In genomic region chr3:106320061-106320460, GRCm38 (mm10) we compare ENCODE assay signal across 19 mouse cellular contexts.
DNase-seq lines count a peak whose midpoint lies in the region; ATAC-seq and TF ChIP-seq lines count a peak whose summit lies in the region.
"Had no signal": no experiment of that assay in that cellular context is flagged by ENCODE, and none has a peak within 500 bp of the region (broad histone marks: within the 10 kb centered on the region; RNA-seq: fewer than 3 reads in every experiment).

No protein-coding gene starts in this region.

- no peaks in the 10 kb centered on the region for H3K36me3 ChIP-seq in kidney, adult 2 months (ENCODE audit: control insufficient read depth, insufficient read depth, low read length)
- H3K36me3 ChIP-seq in kidney, embryonic 15.5 days: no peaks in the 10 kb centered on the region
- H3K36me3 ChIP-seq in lung, postnatal 0 days (ENCODE audit: insufficient read depth, low read length): no peaks in the 10 kb centered on the region
- H3K36me3 ChIP-seq: hindbrain, embryonic 12.5 days; hindbrain, embryonic 15.5 days had no signal

- H3K9me3 ChIP-seq in kidney, embryonic 15.5 days (replicated peaks): no peaks in the 10 kb centered on the region
- no peaks in the 10 kb centered on the region for H3K9me3 ChIP-seq in lung, postnatal 0 days (ENCODE audit: low read length)
- H3K9me3 ChIP-seq: hindbrain, embryonic 12.5 days; hindbrain, embryonic 15.5 days had no signal

- H3K27ac ChIP-seq in kidney, adult 2 months (ENCODE audit: insufficient read depth, low read depth, low read length): no peak overlapping the region
- H3K27ac ChIP-seq in kidney, embryonic 15.5 days: no peak overlapping the region
- H3K27ac ChIP-seq in lung, postnatal 0 days (ENCODE audit: low read length): no peak overlapping the region
- H3K27ac ChIP-seq: hindbrain, embryonic 12.5 days; hindbrain, embryonic 15.5 days had no signal

- no peak for TF ChIP-seq POLR2A in kidney, adult 2 months (IDR thresholded peaks at IDR 0.05; ENCODE audit: low read depth, low read length)
- no peak for TF ChIP-seq POLR2A in lung, adult 2 months (IDR thresholded peaks at IDR 0.05; ENCODE audit: borderline replicate concordance, extremely low read depth, low read depth, low read length)

- H3K4me3 ChIP-seq in kidney, adult 2 months (ENCODE audit: insufficient read depth, low read depth, low read length): no peak overlapping the region
- no peak overlapping the region for H3K4me3 ChIP-seq in kidney, embryonic 15.5 days (replicated peaks)
- H3K4me3 ChIP-seq in lung, postnatal 0 days (ENCODE audit: low read depth, low read length): no peak overlapping the region
- H3K4me3 ChIP-seq in lung, adult 2 months (replicated peaks; ENCODE audit: extremely low read depth, low read depth, low read length): no peak overlapping the region
- H3K4me3 ChIP-seq: hindbrain, embryonic 12.5 days; hindbrain, embryonic 15.5 days had no signal

- no peaks in the 10 kb centered on the region for H3K27me3 ChIP-seq in kidney, adult 2 months (replicated peaks; ENCODE audit: control insufficient read depth, insufficient read depth, low read length)
- H3K27me3 ChIP-seq in kidney, embryonic 15.5 days: no peaks in the 10 kb centered on the region
- H3K27me3 ChIP-seq in lung, postnatal 0 days (replicated peaks; ENCODE audit: insufficient read depth, low read length): no peaks in the 10 kb centered on the region
- H3K27me3 ChIP-seq: hindbrain, embryonic 12.5 days; hindbrain, embryonic 15.5 days had no signal

- H3K9ac ChIP-seq in kidney, embryonic 15.5 days: no peak overlapping the region
- H3K9ac ChIP-seq in lung, postnatal 0 days (replicated peaks; ENCODE audit: low read depth): no peak overlapping the region
- H3K9ac ChIP-seq: hindbrain, embryonic 12.5 days; hindbrain, embryonic 15.5 days had no signal

- 49% methylated on average over 2 of the region's 2 CpGs for WGBS in kidney, adult 2 months
- WGBS in kidney, embryonic 15.5 days: 65% methylated on average over 2 of the region's 2 CpGs
- 32% methylated on average over 2 of the region's 2 CpGs for WGBS in lung, postnatal 0 days
- 37% methylated on average over 2 of the region's 2 CpGs for WGBS in lung, adult 2 months

- no peak for ATAC-seq in kidney, embryonic 15.5 days (replicated peaks; ENCODE audit: low FRiP score)
- no peak for ATAC-seq in lung, postnatal 0 days
- ATAC-seq: activated CD4-positive, CD25-positive, alpha-beta regulatory T cell, adult 4 months; forebrain, embryonic 14.5 days had no signal

- H3K4me1 ChIP-seq in kidney, adult 2 months (ENCODE audit: control insufficient read depth, insufficient read depth, low read length): no peaks in the 10 kb centered on the region
- no peaks in the 10 kb centered on the region for H3K4me1 ChIP-seq in kidney, embryonic 15.5 days
- H3K4me1 ChIP-seq in lung, postnatal 0 days (ENCODE audit: insufficient read depth, low read depth, low read length): no peaks in the 10 kb centered on the region
- H3K4me1 ChIP-seq in lung, adult 2 months (ENCODE audit: control insufficient read depth, insufficient read depth, low read length): no peaks in the 10 kb centered on the region
- H3K4me1 ChIP-seq: hindbrain, embryonic 12.5 days; hindbrain, embryonic 15.5 days had no signal

- no peak overlapping the region for H3K4me2 ChIP-seq in kidney, embryonic 15.5 days
- no peak overlapping the region for H3K4me2 ChIP-seq in lung, postnatal 0 days (replicated peaks; ENCODE audit: low read depth, low read length)
- H3K4me2 ChIP-seq: heart, embryonic 11.5 days; hindbrain, embryonic 12.5 days; hindbrain, embryonic 15.5 days had no signal

- TF ChIP-seq CTCF in kidney, adult 2 months (conservative IDR thresholded peaks at IDR 0.05; ENCODE audit: insufficient read depth, insufficient read length, low read depth, low read length): no peak
- TF ChIP-seq CTCF in lung, postnatal 0 days (IDR thresholded peaks at IDR 0.05): no peak
- no peak for TF ChIP-seq CTCF in lung, adult 2 months (IDR thresholded peaks at IDR 0.05; ENCODE audit: insufficient read depth, low read length)

- peak; percentile 35 for DNase-seq in kidney, adult 2 months
- DNase-seq in lung, postnatal 0 days (ENCODE audit: low spot score): peak; percentile 27
- DNase-seq in lung, adult 2 months: no peak
- peak; percentile 73 for DNase-seq in adipocyte (ENCODE audit: low spot score)
- no peak for DNase-seq in frontal cortex, postnatal 25 days (ENCODE audit: low spot score in 2 of 2)
- DNase-seq: adrenal gland, postnatal 10 days; adrenal gland, postnatal 36 days; cerebellum, adult 18-20 months; cerebellum, adult 9-10 months; cerebellum, postnatal 14 days; gastrocnemius, postnatal 10 days; gastrocnemius, postnatal 36 days; heart, adult 11 months had no signal

- no peak for TF ChIP-seq EP300 in lung, postnatal 0 days (IDR thresholded peaks at IDR 0.05)

Comparison
In these comparisons a context has a peak if more than half of its experiments do, and no peak if none do; other contexts are left out.
1. DNase-seq: peak in kidney, adult 2 months (single experiment), lung, postnatal 0 days (single experiment) and adipocyte (single experiment); none in lung, adult 2 months (single experiment) and frontal cortex, postnatal 25 days (0 of 2).